Mouse (Mus musculus) C2C12 (cell line): ENCODE measurements around the gene Sec61a2.

Source experiments
- CTCF ChIP-seq: IDR thresholded peaks from one replicate; pipeline ENCODE4 v1.5.1; 2011; ENCODE audit not compliant: control insufficient read depth, insufficient read depth, insufficient read length
- MAX ChIP-seq: IDR thresholded peaks from one replicate; pipeline ENCODE4 v1.6.1; 2011; ENCODE audit warnings: mild to moderate bottlenecking, control low read depth
- MYOD1 ChIP-seq: IDR thresholded peaks from one replicate; pipeline ENCODE4 v1.6.1; 2011; ENCODE audit warnings: low read depth; ENCODE audit not compliant: control insufficient read depth, insufficient read length
- USF1 ChIP-seq: IDR thresholded peaks from one replicate; pipeline ENCODE4 v1.6.1; 2011; ENCODE audit warnings: low read depth, mild to moderate bottlenecking, control low read depth, moderate library complexity

DNA sequence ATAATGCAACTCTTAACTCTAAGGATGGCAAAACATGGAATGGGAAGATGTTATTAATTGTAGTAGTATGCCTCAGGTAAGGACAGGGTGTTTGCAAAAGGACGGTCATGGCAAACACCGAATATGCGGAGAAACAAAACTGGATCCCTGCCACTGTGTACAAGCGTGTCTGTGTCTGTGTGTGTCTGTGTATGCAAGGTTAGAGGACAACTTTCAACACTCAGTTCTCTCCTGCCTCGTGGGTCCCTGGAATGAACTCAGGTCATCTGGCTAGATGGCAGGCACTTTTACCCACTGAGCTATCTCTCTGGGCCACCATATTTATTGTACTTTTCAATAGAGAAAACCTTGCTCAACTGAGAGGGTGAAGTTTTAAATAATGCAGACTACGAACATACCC is 72.8 kb downstream of the Sec61a2 start:
- no peak for TF ChIP-seq CTCF
- TF ChIP-seq USF1: no peak
- TF ChIP-seq MYOD1: no peak
- no peak for TF ChIP-seq MAX
